Mouse (Mus musculus) hindbrain, postnatal 0 days (tissue): ENCODE data around the gene Senp1. TPM values are rescaled to one million over a fixed set of nuclear protein-coding genes. Genes with fewer than 3 reads are reported as not detected.

Experiments
- ATAC-seq: fragments of 200-750 bp; cut with Nextera tagmentation; 2 replicates; pipeline ENCODE4 v1.8.0; 2017; ENCODE audit warnings: mild to moderate bottlenecking, moderate TSS enrichment, moderate library complexity
- DNase-seq: peaks from one replicate; pipeline ENCODE4 v3.0.0-alpha.2; 2015; ENCODE audit warnings: low spot score
- H3K27ac ChIP-seq: fragments of 300-500 bp; sonication (generic); 2 replicates; pipeline ENCODE4 v1.5.1; 2014; ENCODE audit warnings: mild to moderate bottlenecking
- H3K27me3 ChIP-seq: fragments of 300-500 bp; sonication (generic); 2 replicates; pipeline ENCODE4 v1.6.1; 2014; ENCODE audit warnings: low read length, mixed read lengths; ENCODE audit not compliant: insufficient read depth
- H3K36me3 ChIP-seq: fragments of 300-500 bp; sonication (generic); 2 replicates; pipeline ENCODE4 v1.6.1; 2014; ENCODE audit warnings: low read length, mixed read lengths; ENCODE audit not compliant: insufficient read depth
- H3K4me1 ChIP-seq: fragments of 300-500 bp; sonication (generic); 2 replicates; pipeline ENCODE4 v1.6.1; 2014; ENCODE audit warnings: antibody characterized with exemption, low read length, mixed read lengths; ENCODE audit not compliant: insufficient read depth
- H3K4me2 ChIP-seq: fragments of 300-500 bp; sonication (generic); 2 replicates; pipeline ENCODE4 v1.6.1; 2014; ENCODE audit warnings: low read depth, mild to moderate bottlenecking, low read length, moderate library complexity, mixed read lengths
- H3K4me3 ChIP-seq: fragments of 300-500 bp; sonication (generic); 2 replicates; pipeline ENCODE4 v1.5.1; 2014; ENCODE audit warnings: low read length
- H3K9ac ChIP-seq: fragments of 300-500 bp; sonication (generic); replicated peaks from 2 replicates; pipeline ENCODE4 v1.6.1; 2014; ENCODE audit warnings: mild to moderate bottlenecking, low read length, moderate library complexity, mixed read lengths
- H3K9me3 ChIP-seq: fragments of 300-500 bp; sonication (generic); 2 replicates; pipeline ENCODE4 v1.6.1; 2016; ENCODE audit warnings: low read length, mixed read lengths
- CTCF ChIP-seq: IDR thresholded peaks from 2 replicates; pipeline ENCODE4 v1.5.1; 2016; ENCODE audit warnings: antibody characterized with exemption, control low read depth, low read depth
- WGBS: fragments of 180-500 bp; shearing (Covaris S2); extraction: QIAGEN DNeasy Blood & Tissue Kit; methylation state at CpG from one replicate; pipeline ENCODE4 v1.1.7; 2014; 5-methylcytosine and 5-hydroxymethylcytosine counted together
- polyA plus RNA-seq: library from polyadenylated mRNA; unstranded; fragments of >200 nt; fragmentation: Nextera tagmentation; extraction: Ambion mirVana; gene quantifications from 2 replicates; pipeline ENCODE4 v1.2.1, GENCODE M21; 2015
- total RNA-seq: library from RNA; depleted of rRNA; stranded (reverse); fragments of >200 nt; gene quantifications from 2 replicates; pipeline ENCODE4 v1.2.3, GENCODE M21; 2014; rRNA removed

Gene Senp1
- total RNA-seq (12.7 and 15.0 TPM in 2 replicates), polyA plus RNA-seq (12.5 TPM in 2 replicates)

- TF ChIP-seq CTCF: no peak
- peak within 1 kb of the TSS; percentile 59 for H3K4me2 ChIP-seq
- WGBS: 2% methylated on average over 57 of the region's 58 CpGs
- H3K9ac ChIP-seq: peak within 1 kb of the TSS; percentile 67
- peak within 1 kb of the TSS; percentile 86 for H3K4me3 ChIP-seq
- ATAC-seq: peak; percentile 96
- no peaks in the 10 kb centered on the region for H3K36me3 ChIP-seq
- DNase-seq: peak; percentile 94
- peak within 1 kb of the TSS; percentile 98 for H3K27ac ChIP-seq
- H3K4me1 ChIP-seq: peaks cover 11% of the 10 kb centered on the region; the same call in 1 of the 2 replicates
- no peaks in the 10 kb centered on the region for H3K9me3 ChIP-seq
- H3K27me3 ChIP-seq: no peaks in the 10 kb centered on the region
Measured at GRCm38 (mm10) chr15:98093121-98094011, at the start of gene Senp1. Gene Senp1 (minus strand): TSS chr15:98093744.

- ATAC-seq (no peak), DNase-seq (no peak)
- H3K4me3 ChIP-seq: no peak overlapping the region
- no peak for TF ChIP-seq CTCF
- no peaks in the 10 kb centered on the region for H3K9me3 ChIP-seq
- peaks cover 27% of the 10 kb centered on the region for H3K36me3 ChIP-seq
- H3K9ac ChIP-seq: no peak overlapping the region
- no peak overlapping the region for H3K4me2 ChIP-seq
- peaks cover 7% of the 10 kb centered on the region; the same call in 1 of the 2 replicates for H3K4me1 ChIP-seq
- WGBS: 82% methylated on average over 10 of the region's 10 CpGs
- H3K27me3 ChIP-seq: no peaks in the 10 kb centered on the region
- no peak overlapping the region for H3K27ac ChIP-seq
Measured at GRCm38 (mm10) chr15:98142515-98142914, 49.0 kb upstream of the Senp1 start.

- H3K9ac ChIP-seq: no peak overlapping the region
- no peak for TF ChIP-seq CTCF
- H3K9me3 ChIP-seq: no peaks in the 10 kb centered on the region
- no peak overlapping the region for H3K4me3 ChIP-seq
- DNase-seq: no peak
- H3K4me2 ChIP-seq: no peak overlapping the region
- H3K27me3 ChIP-seq: no peaks in the 10 kb centered on the region
- no peak for ATAC-seq
- peaks cover 35% of the 10 kb centered on the region for H3K36me3 ChIP-seq
- WGBS: 94% methylated on average over 5 of the region's 5 CpGs
- peaks cover 7% of the 10 kb centered on the region; the same call in 1 of the 2 replicates for H3K4me1 ChIP-seq
- H3K27ac ChIP-seq: no peak overlapping the region
Measured at GRCm38 (mm10) chr15:98140809-98141208, 47.3 kb upstream of the Senp1 start.

- Histone ChIP-seq H3K27ac (no peak overlapping the region), H3K9ac (no peak overlapping the region), H3K4me3 (no peak overlapping the region), H3K9me3 (no peaks in the 10 kb centered on the region), H3K4me1 (peaks cover 6% of the 10 kb centered on the region; the same call in 1 of the 2 replicates), H3K36me3 (peaks cover 44% of the 10 kb centered on the region), H3K4me2 (no peak overlapping the region), H3K27me3 (no peaks in the 10 kb centered on the region)
- 84% methylated on average over 7 of the region's 7 CpGs for WGBS
- DNase-seq (no peak), ATAC-seq (no peak)
- TF ChIP-seq CTCF: no peak
Measured at GRCm38 (mm10) chr15:98139763-98140162, 46.2 kb upstream of the Senp1 start.

- no peak for TF ChIP-seq CTCF
- ATAC-seq (no peak), DNase-seq (no peak)
- 91% methylated on average over 9 of the region's 9 CpGs for WGBS
- Histone ChIP-seq H3K4me1 (no peaks in the 10 kb centered on the region), H3K4me3 (no peak overlapping the region), H3K27ac (no peak overlapping the region), H3K27me3 (no peaks in the 10 kb centered on the region), H3K9ac (no peak overlapping the region), H3K4me2 (no peak overlapping the region), H3K9me3 (no peaks in the 10 kb centered on the region), H3K36me3 (peaks cover 57% of the 10 kb centered on the region)
Measured at GRCm38 (mm10) chr15:98136871-98137270, 43.3 kb upstream of the Senp1 start.

- Histone ChIP-seq H3K9ac (no peak overlapping the region), H3K27ac (peak overlapping the region; percentile 70; the same call in 1 of the 2 replicates), H3K4me2 (no peak overlapping the region), H3K4me1 (no peaks in the 10 kb centered on the region), H3K27me3 (no peaks in the 10 kb centered on the region), H3K9me3 (no peaks in the 10 kb centered on the region), H3K36me3 (peaks cover 62% of the 10 kb centered on the region), H3K4me3 (no peak overlapping the region)
- ATAC-seq (no peak), DNase-seq (no peak)
- no peak for TF ChIP-seq CTCF
- 95% methylated on average over 13 of the region's 13 CpGs for WGBS
Measured at GRCm38 (mm10) chr15:98135671-98136070, 42.1 kb upstream of the Senp1 start.
